Mouse (Mus musculus): ENCODE data around the gene Nrap.
"Not testable (repeated sequence)": the region's sequence is repeated elsewhere in the genome, so short reads cannot be mapped to it uniquely, and the experiment has no call there.

Nrap gene

DNA sequence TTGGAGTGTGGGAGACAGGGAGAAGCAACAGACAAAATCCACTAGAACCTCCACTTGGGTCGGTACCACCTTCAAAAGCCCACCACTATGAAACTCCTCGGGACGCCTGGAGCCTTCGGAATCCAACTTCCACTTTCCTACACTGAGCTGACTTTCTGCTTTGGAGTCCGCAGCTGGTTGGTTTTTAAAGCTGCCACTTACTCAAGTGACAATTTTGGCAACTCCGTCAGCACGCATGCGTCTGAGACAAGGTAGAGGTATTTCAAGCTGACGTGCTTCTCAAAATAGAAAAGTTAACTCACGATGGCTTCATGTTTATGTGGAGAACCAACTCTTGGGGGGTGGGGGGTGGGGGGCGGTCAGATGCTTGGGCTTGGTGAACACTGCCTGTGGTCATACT lies at the start of gene Nrap:
TSS of gene Nrap (minus strand) at position 159 of the 400 bp plus-strand sequence.
- in situ Hi-C loops (cut with MboI, MseI), result no loop called here

DNA sequence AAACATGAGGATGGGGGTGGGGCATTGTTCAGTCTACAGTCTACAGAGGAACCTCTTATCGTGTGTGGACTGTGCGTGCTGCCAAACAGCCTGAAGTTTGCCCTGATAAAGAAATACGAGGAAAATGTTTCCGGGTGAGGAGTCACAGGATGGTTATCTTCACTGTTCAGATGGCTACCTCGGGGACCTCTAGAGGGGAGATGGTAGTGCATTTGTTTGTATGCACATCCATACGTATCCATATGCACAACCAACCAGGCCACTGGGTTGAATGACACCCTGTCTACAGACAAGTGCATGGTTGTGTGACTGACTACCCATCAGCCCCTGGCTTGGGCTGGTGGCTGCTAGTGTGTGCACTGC lies 49.2 kb upstream of the Nrap start:
- in situ Hi-C loops (cut with MboI, MseI), result no loop called here

DNA sequence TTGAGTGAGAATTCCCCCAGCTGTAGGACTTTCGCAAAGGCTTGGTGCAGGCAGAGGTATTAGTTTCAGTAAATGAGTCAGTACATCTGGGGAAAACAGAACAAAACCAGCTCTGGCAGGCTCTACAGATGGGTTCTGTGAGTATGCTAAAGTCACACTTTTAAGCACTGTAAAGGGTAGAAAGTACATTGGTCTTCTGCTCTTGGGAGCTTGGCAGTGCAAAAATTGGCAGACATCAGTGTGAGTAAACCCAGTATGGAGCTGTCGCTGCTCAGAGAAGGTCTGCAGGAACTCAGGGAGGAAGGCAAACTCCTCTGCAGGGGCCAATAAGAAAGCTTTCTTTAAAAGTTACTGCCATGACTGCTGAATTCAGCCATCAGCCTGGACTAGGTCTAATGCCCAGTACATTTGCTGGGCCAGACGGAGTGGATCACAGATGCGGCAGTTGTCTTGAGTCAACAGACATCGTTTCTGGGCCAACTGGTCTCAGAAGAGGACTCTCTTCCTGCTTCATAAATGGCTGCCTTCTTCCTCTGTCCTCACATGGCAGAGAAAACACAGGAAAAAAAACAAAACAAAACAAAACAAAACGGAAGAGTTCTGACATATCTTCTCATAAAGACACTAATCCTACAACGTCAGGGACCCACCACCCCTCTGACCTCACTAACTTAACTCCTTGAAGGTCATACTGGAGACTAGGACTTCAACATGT lies 48.7 kb upstream of the Nrap start:
- in situ Hi-C loops (cut with MboI, MseI), result no loop called here

DNA sequence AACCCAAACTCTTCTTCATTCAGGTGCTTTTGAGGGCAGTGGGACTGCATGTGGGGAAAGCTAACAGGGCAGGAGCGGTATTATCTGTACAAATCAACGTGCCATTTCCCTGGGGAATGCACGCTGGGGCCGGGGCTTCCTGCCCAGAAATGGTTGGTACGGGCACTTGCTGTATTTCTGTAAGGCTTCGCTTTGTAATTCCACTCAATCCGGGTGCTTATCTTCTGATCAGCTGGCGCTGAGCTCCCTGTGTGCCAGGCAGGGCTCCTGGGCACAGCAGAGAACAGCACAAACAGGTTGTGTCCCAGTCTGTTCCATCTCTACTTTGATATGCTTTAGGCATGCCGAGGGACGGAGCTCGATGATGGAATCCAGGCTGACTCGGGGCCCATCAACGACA lies 46.5 kb upstream of the Nrap start:
- in situ Hi-C loops (cut with MboI, MseI), result no loop called here

DNA sequence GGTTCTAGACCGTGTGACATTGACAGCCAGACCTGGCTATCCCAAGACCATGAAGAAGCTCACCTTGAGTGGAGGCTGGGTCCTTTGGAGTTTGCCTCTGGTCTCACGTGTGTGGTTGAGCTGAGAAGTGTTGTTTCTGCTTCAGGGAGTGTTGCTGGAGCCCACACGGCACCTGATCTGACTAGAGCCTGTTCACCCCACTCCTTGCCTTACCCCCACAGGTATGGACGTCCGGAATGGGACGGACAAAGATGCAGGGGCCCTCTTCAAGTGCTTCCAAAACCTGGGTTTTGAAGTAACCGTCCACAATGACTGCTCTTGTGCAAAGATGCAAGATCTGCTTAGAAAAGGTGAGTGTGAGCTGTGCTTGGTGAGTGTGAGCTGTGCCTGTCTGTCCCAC lies 43.7 kb upstream of the Nrap start:
- in situ Hi-C loops (cut with MboI, MseI), result no loop called here

DNA sequence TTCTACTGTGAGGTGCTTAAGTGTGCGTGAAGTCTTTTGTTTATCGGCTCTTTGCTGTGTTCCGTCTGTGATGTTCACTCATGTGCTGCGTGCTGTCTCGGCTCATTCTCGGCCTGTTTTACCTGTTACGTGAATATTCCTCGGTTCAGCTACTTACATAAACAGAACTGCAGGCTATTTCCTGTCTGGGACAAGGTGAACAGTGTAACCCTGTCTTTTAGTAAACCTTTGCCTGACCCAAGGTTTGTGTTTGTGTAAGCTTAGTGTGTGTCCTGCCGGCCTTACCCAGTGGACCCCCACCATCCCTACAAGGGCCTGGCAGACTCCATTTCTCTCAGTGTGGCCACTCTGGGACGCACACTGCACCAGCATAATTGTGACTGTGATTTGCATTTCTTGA lies 42.9 kb upstream of the Nrap start:
- in situ Hi-C loops (cut with MboI, MseI), result no loop called here

DNA sequence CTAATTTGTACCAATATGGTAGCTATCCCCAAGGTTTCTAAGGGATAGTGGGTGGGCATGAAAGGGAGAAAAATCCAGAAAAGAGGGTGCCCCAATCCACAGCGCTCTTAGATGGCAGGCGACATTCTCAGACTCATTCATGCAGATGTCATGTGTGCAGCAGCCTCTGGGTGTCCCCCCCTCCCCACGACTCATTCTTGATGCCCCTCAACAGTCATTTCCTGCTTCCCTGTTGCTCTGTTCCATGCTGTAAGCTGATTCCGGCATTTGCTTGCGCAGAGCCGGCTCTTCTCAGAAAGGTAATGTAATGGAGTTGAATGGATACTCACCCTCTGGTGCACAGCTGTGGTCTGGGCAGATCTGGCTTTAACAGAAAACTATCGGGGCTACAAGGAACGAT lies 40.5 kb upstream of the Nrap start:
- in situ Hi-C loops (cut with MboI, MseI), result no loop called here

DNA sequence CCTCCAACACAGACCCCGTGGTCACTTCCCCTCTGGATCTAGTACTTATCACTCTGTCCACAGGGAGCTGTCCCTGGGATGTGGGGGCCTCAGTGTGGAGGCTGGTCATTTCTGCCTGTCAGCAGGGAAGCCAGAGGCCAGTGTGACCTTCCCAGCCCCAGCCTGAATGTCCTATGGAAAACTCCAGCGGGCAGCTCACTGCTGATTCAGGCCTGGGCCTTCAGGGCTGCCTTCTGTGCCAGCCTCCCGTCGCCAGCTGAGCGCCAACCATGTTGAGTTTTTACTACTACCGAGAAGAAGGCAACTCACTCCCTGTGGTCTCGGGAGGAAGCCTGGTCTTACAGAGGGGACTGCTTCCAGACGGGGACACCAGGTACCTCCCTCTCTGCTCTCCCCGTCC lies 35.7 kb upstream of the Nrap start:
- in situ Hi-C loops (cut with MboI, MseI), result loop anchor here (5.0 kb wide), 1 partner anchor 352 kb away; no protein-coding TSS in a partner anchor

DNA sequence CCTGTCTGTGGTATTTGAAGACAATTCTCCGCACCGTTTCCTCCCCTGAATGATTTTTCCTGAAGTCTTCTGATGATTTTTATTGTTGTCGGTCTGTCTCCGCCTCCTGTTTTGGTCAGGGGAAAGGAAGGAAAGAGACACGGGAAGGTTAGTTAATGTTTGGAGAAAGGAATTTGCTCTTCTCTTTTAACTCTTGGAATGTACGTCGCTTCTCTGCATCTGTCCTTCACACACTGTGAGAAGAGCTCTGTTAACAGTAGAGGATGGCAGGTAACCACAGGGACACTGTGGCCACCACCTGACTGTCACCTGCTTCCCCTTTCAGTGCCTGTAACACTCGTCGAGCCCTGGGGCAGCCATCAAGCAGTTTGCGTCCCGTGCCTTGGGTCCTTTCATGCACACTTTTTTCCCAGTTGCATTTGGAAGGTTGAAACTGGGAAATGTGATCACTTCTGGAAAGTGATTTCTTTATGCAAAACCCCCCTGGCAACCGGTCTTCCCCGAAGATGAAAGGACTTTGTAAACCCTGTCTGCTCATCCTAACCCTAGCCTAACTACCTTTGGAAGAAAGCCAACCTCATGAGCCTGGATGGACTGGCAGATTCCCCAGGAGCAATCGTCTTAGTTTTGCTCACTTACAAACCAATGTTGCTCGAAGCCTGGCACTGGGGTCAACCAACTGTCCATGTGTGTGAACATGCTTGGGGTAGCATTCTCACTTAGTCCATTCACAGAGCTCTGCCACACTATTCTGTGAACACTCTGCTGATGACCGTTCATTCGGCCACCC lies 35.0 kb upstream of the Nrap start:
- in situ Hi-C loops (cut with MboI, MseI), result loop anchor here (5.0 kb wide), 1 partner anchor 352 kb away; no protein-coding TSS in a partner anchor

DNA sequence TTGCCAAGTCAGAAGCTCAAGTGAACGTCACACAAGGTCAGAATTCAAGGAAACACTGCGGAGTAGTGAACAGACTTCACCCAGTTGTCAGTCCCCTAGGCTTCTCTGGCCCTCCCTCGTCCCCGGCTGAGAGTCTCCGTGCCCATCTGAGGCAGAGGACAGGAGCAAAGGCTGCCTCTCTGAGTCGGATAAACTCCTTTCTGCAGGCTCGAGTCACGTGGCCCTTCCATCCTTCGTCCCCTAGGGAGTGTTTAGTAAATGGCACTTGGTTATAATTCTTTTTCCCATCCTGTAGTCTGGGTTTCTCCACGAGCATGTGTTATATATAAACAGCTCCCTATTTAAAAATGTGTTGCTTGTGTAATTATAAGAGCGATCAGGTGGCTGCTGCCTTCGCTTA lies 33.5 kb upstream of the Nrap start:
- in situ Hi-C loops (cut with MboI, MseI), result no loop called here

DNA sequence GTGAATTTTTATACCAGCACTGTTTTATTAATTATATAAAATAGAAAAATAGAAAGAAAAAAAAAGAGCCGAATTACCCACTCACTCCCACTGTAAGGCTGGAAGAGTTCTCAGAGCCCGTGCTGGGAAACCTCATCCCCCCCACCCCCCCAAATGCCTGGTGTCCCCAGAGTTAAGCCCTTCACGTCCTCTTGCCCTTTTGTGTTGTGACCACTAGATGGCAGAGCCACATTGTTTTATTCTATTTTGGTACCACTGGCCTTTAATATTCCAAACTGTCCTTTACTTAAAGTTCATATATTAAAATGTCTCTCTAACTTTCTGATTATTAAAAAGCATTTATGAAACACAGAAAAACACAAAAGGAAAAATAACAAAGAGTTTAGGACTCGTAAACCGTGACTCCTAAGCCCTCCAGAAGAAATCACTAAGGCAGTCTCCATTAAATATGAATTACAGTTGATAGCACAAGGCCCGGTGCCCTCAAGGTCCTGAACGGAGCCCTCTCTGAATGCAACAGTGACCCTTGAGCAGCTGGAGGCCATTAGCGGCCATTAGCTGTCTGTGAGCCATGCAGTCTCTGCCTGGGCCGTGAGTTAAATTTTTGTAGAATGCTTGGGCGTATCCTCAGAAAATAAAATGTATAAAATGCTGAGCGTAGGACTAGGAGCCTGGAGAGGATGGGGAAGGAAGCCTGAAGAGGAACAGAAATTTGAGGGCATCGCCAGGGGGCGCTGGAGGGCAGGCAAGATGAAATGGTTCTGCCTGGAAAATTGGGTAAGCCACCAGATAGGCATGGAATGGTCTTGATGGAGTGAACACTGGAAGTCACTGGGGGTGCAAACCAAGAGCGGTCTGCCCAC lies 32.9 kb upstream of the Nrap start:
- in situ Hi-C loops (cut with MboI, MseI), result no loop called here

DNA sequence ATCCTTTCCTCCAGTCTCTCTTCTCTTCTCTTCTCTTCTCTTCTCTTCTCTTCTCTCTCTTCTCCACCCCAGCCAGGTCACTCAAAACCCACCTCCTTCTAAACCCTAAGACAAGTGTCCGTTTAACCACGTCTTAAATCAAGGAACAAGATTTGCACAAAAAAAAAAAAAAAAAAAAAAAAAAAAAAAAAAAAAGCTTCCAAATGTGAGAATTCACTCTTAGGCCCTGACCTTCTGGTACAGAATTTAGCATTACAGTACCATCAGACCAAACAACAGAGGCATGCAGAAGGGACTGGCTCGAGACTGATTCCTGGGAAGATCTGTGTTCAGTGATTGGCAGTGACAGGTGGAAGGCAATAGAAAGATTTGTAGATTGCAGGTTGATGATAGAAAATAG lies 30.5 kb upstream of the Nrap start:
- in situ Hi-C loops (cut with MboI, MseI), result no loop called here

DNA sequence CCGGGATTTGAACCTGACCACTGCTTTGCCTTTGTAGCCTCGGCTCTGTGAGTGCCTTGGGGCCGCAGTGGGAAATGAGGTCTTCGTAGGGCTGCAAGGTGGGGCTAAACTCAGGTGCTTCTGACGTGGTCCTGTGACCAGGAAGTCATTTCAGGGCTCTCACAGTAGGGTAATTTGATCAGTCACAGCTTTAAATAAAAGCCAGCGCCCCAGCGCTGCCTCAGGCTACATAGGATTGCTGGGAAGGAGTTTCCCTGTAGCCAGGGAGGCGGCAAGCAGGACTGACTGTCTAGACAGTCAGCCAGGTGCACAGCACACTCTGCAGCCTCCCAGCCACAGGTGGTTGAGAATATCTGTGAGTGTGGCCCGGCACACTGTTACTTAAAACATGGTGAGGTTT lies 29.6 kb upstream of the Nrap start:
- in situ Hi-C loops (cut with MboI, MseI), result no loop called here

DNA sequence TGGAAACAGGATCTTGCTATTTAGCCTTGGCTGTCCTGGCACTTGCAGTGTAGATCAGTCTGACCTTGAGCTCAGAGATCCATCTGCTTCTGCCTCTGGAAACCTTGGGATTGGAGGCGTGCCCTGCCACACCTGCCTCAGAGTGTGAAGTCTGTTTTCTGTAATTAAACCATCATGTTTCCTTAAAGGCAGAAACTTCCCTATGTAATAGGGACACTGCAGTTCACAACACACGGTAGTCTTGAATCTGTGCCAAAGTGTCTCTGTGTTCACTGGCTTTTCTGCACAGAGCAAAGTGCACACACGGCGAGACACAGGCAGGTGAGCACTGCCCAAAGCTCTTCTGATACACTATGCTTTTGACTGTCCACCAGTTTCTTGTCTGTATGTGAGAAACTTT lies 28.6 kb upstream of the Nrap start:
- in situ Hi-C loops (cut with MboI, MseI), result no loop called here

DNA sequence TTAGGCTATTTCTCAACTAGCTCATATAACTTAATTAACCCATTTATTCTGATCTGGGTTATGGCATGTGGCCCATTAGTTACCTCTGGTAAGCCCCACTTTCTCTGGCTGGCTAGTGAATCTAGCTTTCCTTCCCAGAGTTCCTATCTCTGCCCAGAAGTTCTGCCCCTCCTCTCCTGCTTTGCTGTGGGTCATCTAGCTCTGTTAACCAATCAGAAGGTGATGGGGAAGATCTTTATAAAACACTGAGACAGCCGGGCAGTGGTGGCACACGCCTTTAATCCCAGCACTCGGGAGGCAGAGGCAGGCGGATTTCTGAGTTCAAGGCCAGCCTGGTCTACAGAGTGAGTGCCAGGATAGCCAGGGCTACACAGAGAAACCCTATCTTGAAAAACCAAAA lies 20.0 kb upstream of the Nrap start:
- in situ Hi-C loops (cut with MboI, MseI), result not testable (repeated sequence)

DNA sequence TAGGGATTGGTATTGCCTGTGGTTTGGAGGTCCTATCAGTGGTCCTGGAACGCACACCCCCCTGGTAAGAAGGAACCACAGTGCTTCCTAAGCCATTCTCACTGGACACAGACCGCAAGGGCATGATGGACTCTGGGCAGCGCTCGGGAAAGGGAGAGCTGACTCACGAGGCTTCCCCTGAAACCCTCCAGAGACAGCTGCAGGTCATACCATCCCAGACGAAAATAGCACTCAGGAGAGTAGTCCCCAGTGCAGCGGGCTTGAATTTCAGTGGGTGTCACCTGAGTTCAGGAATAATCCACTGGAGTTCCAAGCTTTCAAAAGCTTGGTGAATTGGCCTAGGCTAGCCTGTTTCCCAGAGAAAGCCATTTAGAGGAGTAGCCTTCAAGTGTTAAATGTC lies 16.7 kb upstream of the Nrap start:
- in situ Hi-C loops (cut with MboI, MseI), result no loop called here

DNA sequence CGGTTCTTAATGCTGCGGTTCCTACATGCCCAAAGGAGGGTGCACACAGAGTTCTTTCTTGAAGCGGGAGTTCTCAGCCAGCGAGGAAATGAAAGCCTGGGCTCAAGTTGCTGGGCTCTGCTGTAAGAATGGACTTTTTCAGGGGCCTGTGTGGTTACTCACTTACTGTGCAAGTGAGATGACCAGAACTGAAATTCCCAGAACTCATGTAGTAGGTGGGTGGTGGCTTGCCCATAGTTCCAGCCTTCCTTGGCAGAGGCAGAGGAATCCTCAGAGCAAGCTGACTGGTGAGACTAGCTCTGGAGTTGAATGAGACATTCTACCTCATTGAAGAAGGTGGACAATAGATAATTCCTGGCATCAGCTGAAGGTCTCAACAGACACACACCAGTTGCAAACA lies 16.0 kb upstream of the Nrap start:
- in situ Hi-C loops (cut with MboI, MseI), result no loop called here

DNA sequence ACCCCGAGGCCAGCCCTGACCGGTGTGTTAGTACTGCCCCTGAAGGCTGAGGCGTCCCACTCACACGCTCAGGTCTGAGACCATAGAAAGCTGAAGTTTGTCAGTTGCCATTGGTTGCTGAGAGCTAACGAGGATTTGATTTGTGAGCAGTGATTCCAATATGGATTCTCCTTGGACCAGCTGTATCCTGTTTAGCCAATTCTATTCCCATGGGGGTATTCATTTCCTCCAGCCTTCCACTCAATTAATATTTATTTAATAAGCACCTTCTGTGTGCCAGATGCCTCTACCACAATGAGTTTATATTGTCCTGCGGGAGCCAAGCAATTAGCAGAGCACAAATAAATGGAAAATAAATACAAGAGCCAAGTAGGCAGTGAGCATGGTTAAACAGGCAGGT lies 12.0 kb upstream of the Nrap start:
- in situ Hi-C loops (cut with MboI, MseI), result no loop called here

DNA sequence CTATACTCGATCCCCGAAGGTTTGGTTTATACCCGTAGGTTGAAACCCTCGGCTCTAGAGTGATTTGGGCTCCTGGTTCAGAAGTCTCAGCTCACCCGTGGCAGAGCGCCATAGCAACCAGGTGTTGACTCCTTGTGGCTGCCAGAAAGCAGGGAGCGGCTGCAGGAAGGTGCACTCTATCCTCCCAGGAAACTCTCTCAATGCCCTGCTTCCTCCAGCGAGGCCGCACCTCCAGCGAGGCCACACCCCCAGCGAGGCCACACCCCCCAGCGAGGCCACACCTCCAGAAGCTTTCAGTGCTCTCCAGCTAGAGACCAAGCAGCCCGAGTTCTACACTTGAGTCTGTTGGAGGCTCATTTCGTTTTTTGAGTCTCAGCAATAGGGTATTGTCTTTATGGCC lies 10.4 kb upstream of the Nrap start:
- in situ Hi-C loops (cut with MboI, MseI), result no loop called here

DNA sequence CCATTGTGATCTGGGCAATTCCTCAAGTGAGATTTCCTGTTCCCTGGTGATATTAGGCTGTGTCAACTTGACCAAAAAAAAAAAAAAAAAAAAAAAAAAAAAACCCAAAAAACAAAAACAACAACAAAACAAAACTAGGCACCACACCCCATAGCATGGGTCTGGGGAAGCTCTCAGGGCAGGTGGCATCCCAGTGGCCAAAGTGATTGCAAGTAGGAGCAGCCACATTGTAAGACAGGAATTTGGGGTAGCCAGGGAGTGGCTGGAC lies 8.6 kb upstream of the Nrap start:
- in situ Hi-C loops (cut with MboI, MseI), result no loop called here

DNA sequence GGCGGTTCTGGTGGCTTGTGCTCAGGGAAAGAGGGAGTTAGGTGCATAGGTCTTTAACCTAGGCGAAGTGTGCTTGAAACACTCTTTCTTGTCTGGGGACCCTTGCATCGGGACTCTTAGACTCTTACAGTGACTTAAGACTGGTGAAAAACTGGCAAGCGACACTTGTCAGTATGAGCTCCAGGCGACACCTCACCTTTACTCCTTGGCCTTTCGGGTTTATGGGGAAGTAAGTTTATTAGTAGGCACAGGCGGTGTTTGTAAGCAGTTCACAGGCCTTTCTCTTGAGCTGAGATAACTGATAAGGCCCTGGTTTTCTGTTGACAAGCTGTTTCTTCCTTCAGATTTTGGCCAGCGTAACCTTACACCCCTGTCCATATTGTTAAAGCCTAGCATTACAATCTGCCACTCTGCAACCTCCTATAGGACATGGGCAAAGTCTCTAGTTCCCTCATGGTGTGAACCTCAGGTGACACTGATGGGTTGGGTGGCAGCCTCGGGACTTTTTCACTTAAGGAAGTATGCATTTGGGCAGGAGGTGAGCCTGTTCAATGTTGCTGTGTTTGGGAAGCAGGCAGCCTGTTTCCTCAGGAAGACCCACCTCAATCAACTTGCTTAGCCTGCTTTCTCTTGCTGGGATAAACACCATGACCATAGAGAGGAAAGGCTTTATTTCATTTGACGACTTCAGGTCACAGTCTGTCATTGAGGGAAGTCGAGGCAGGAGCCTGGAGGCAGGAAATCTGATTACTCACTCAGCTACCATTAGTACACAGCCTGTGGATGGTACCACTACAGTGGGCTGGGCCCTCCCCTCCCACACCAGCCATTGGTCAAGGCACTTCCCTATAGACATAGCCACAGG lies 8.1 kb upstream of the Nrap start:
- in situ Hi-C loops (cut with MboI, MseI), result no loop called here
